In the genomic region with DNA sequence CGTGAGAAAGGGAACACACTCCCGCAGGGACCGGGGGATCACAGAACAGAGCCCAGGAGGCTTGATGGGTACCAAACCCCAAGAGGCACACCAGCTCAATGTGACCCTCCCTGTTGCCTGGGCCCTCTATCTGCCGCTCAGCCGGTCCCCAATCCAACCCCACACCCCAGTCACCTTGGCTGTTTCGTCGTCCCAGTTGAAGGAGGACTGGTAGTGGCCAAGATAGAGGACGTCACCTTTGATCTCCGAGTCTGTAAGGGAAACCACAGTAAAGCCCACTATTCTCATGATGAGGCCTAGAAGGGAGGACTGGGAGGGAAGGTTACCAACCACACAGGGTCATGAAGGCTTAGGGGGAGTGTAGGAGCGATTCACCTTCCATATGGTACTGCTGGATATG, we compare ENCODE assay signal across 27 mouse cellular contexts. TPM values are rescaled to one million over a fixed set of nuclear protein-coding genes. Genes with fewer than 3 reads are reported as not detected.
DNase-seq lines count a peak whose midpoint lies in the region; ATAC-seq and TF ChIP-seq lines count a peak whose summit lies in the region.
"Had no signal": no experiment of that assay in that cellular context is flagged by ENCODE, and none has a peak within 500 bp of the region (broad histone marks: within the 10 kb centered on the region; RNA-seq: fewer than 3 reads in every experiment).

No protein-coding gene starts in this region.

- no peak for TF ChIP-seq CTCF in heart, adult 2 months (IDR thresholded peaks at IDR 0.05)
- no peak for TF ChIP-seq CTCF in kidney, adult 2 months (conservative IDR thresholded peaks at IDR 0.05; ENCODE audit: insufficient read depth, insufficient read length, low read depth, low read length)

- intact Hi-C loops in heart, adult 2 months (cut with DNase I): no loop called here

- no peak overlapping the region for H3K9ac ChIP-seq in heart, adult 2 months (ENCODE audit: low read depth, low read length)
- H3K9ac ChIP-seq in kidney, embryonic 15.5 days: no peak overlapping the region
- H3K9ac ChIP-seq: embryonic facial prominence, embryonic 12.5 days; embryonic facial prominence, embryonic 15.5 days; forebrain, embryonic 12.5 days; heart, embryonic 12.5 days; heart, embryonic 15.5 days had no signal

- no peak overlapping the region for H3ac ChIP-seq in myocyte (ENCODE audit: control insufficient read depth, insufficient read length)

- no peak overlapping the region for H3K4me3 ChIP-seq in heart, adult 2 months
- no peak overlapping the region for H3K4me3 ChIP-seq in kidney, embryonic 15.5 days (replicated peaks)
- no peak overlapping the region for H3K4me3 ChIP-seq in kidney, adult 2 months (ENCODE audit: insufficient read depth, low read depth, low read length)
- H3K4me3 ChIP-seq in myocyte: peak overlapping the region; percentile 79
- H3K4me3 ChIP-seq: heart, embryonic 15.5 days had no signal

- TF ChIP-seq POLR2A in heart, adult 2 months (IDR thresholded peaks at IDR 0.05; ENCODE audit: insufficient read depth, low read depth, low read length): no peak
- no peak for TF ChIP-seq POLR2A in kidney, adult 2 months (IDR thresholded peaks at IDR 0.05; ENCODE audit: low read depth, low read length)
- TF ChIP-seq POLR2A in myocyte (IDR thresholded peaks at IDR 0.05; ENCODE audit: insufficient read length, low read depth): no peak

- peak overlapping the region; percentile 97; the same call in 1 of the 2 replicates for H3K4me2 ChIP-seq in kidney, embryonic 15.5 days
- no peak overlapping the region for H3K4me2 ChIP-seq in myocyte (ENCODE audit: low read depth)
- H3K4me2 ChIP-seq: embryonic facial prominence, embryonic 15.5 days had no signal

- no peak for ATAC-seq in kidney, embryonic 15.5 days (replicated peaks; ENCODE audit: low FRiP score)
- ATAC-seq: forebrain, embryonic 16.5 days; hindbrain, embryonic 16.5 days; inflammation-experienced regulatory T-cells, adult 6 months; intestine, embryonic 16.5 days had no signal

- H3K79me2 ChIP-seq in heart, adult 2 months (replicated peaks; ENCODE audit: control insufficient read depth, insufficient read depth, low read length): no peaks in the 10 kb centered on the region
- H3K79me2 ChIP-seq in myocyte (ENCODE audit: control insufficient read depth, insufficient read depth): no peaks in the 10 kb centered on the region

- peaks cover 2% of the 10 kb centered on the region; the same call in 1 of the 2 replicates for H3K4me1 ChIP-seq in heart, adult 2 months (ENCODE audit: control insufficient read depth, insufficient read depth, low read length)
- H3K4me1 ChIP-seq in kidney, embryonic 15.5 days: peaks cover 23% of the 10 kb centered on the region
- 0 out of 2 replicates have a peak, but pooled peaks cover 3% of the 10 kb centered on the region for H3K4me1 ChIP-seq in kidney, adult 2 months (ENCODE audit: control insufficient read depth, insufficient read depth, low read length)

- 92% methylated on average over 10 of the region's 10 CpGs for WGBS in heart, adult 2 months
- 78% methylated on average over 10 of the region's 10 CpGs for WGBS in kidney, embryonic 15.5 days
- 86% methylated on average over 10 of the region's 10 CpGs for WGBS in kidney, adult 2 months

- DNase-seq in cerebellum, adult 11-12 months: peak; percentile 28
- DNase-seq in cerebellum, adult 18-20 months: no peak
- DNase-seq in heart, adult 11 months: peak; percentile 90
- no peak for DNase-seq in heart, adult 2 months
- DNase-seq in kidney, adult 2 months: no peak
- DNase-seq in urinary bladder, postnatal 25 days (ENCODE audit: low spot score): no peak
- DNase-seq: adrenal gland, postnatal 10 days; adrenal gland, postnatal 36 days; cerebellum, adult 11 months; cerebellum, adult 9-10 months; cerebellum, postnatal 25 days; gastrocnemius, postnatal 10 days; gastrocnemius, postnatal 36 days; heart, postnatal 10 days; heart, postnatal 36 days had no signal

- H3K27ac ChIP-seq in heart, adult 2 months: no peak overlapping the region
- H3K27ac ChIP-seq in kidney, embryonic 15.5 days: no peak overlapping the region
- H3K27ac ChIP-seq in kidney, adult 2 months (ENCODE audit: insufficient read depth, low read depth, low read length): no peak overlapping the region
- H3K27ac ChIP-seq: embryonic facial prominence, embryonic 12.5 days; embryonic facial prominence, embryonic 15.5 days; forebrain, embryonic 12.5 days; heart, embryonic 15.5 days had no signal

- no peaks in the 10 kb centered on the region for H3K27me3 ChIP-seq in heart, adult 2 months (ENCODE audit: control insufficient read depth, insufficient read depth, low read length)
- H3K27me3 ChIP-seq in kidney, embryonic 15.5 days: no peaks in the 10 kb centered on the region
- H3K27me3 ChIP-seq in kidney, adult 2 months (replicated peaks; ENCODE audit: control insufficient read depth, insufficient read depth, low read length): no peaks in the 10 kb centered on the region
- H3K27me3 ChIP-seq in myocyte (ENCODE audit: control insufficient read depth, insufficient read depth, insufficient read length): no peaks in the 10 kb centered on the region
- H3K27me3 ChIP-seq: embryonic facial prominence, embryonic 12.5 days; embryonic facial prominence, embryonic 15.5 days; forebrain, embryonic 12.5 days; heart, embryonic 12.5 days; heart, embryonic 15.5 days had no signal

- TF ChIP-seq EP300 in heart, adult 2 months (IDR thresholded peaks at IDR 0.05; ENCODE audit: insufficient read depth, low read depth, low read length): no peak

- no peaks in the 10 kb centered on the region for H3K9me3 ChIP-seq in kidney, embryonic 15.5 days (replicated peaks)
- H3K9me3 ChIP-seq: embryonic facial prominence, embryonic 12.5 days; embryonic facial prominence, embryonic 15.5 days; forebrain, embryonic 12.5 days; heart, embryonic 12.5 days; heart, embryonic 15.5 days; hindbrain, embryonic 10.5 days had no signal

- no peaks in the 10 kb centered on the region for H3K36me3 ChIP-seq in heart, adult 2 months (ENCODE audit: control insufficient read depth, insufficient read depth, low read length)
- peaks cover 48% of the 10 kb centered on the region for H3K36me3 ChIP-seq in kidney, embryonic 15.5 days
- H3K36me3 ChIP-seq in kidney, adult 2 months (ENCODE audit: control insufficient read depth, insufficient read depth, low read length): peaks cover 2% of the 10 kb centered on the region
- peaks cover 12% of the 10 kb centered on the region for H3K36me3 ChIP-seq in myocyte (ENCODE audit: control insufficient read depth, insufficient read depth)

TF ChIP-seq in myocyte, 11 proteins besides CTCF, POLR2A, EP300 and RAD21:
- TF ChIP-seq TCF3 (IDR thresholded peaks at IDR 0.05; ENCODE audit: insufficient read length, low read depth): no peak
- no peak for TF ChIP-seq MAX (IDR thresholded peaks at IDR 0.05; ENCODE audit: low read depth)
- no peak for TF ChIP-seq USF1 (IDR thresholded peaks at IDR 0.05; ENCODE audit: low read depth)
- no peak for TF ChIP-seq MYOG (IDR thresholded peaks at IDR 0.05; ENCODE audit: control insufficient read depth in 1 of 3, insufficient read depth in 1 of 3, insufficient read length in 2 of 3, low read depth in 2 of 3)
- TF ChIP-seq E2F4 (IDR thresholded peaks at IDR 0.05; ENCODE audit: insufficient read depth): no peak
- no peak for TF ChIP-seq MYOD1 (IDR thresholded peaks at IDR 0.05; ENCODE audit: control insufficient read depth in 1 of 3, insufficient read length in 2 of 3, low read depth in 2 of 3)
- TF ChIP-seq REST (IDR thresholded peaks at IDR 0.05; ENCODE audit: insufficient read depth, insufficient read length): no peak
- TF ChIP-seq SRF (IDR thresholded peaks at IDR 0.05; ENCODE audit: control insufficient read depth, insufficient read length, low read depth): no peak
- no peak for TF ChIP-seq POLR2AphosphoS2 (IDR thresholded peaks at IDR 0.05; ENCODE audit: insufficient read length, low read depth)

RNA-seq across cellular contexts. Expression of a gene that starts 1.7 kb away (rescaled TPM):
- total RNA-seq in heart, adult 2 months (2021): 10 to 100 TPM; 24.4 to 25.1 TPM
- 25.6 and 26.4 TPM in 2 replicates for polyA plus RNA-seq in heart, adult 2 months (2012; rRNA removed)
- 88.1 and 94.0 TPM in 2 replicates for polyA plus RNA-seq in kidney, embryonic 15.5 days (2015; fragmentation: Nextera tagmentation; extraction: Ambion mirVana)
- polyA plus RNA-seq in kidney, adult 2 months (2012; rRNA removed): 108 and 114 TPM in 2 replicates
- polyA plus RNA-seq in myocyte (2012; fragmentation: generic; extraction: Trizol): 67.2 TPM

RNA-seq across cellular contexts. Expression of a gene that starts 44.1 kb away (rescaled TPM):
- 1 to 10 TPM; 5.0 to 5.5 TPM for total RNA-seq in heart, adult 2 months (2021)
- polyA plus RNA-seq in heart, adult 2 months (2012; rRNA removed): 2.9 and 4.8 TPM in 2 replicates
- 0.04 and 0.42 TPM in 2 replicates for polyA plus RNA-seq in kidney, embryonic 15.5 days (2015; fragmentation: Nextera tagmentation; extraction: Ambion mirVana)
- 1.3 and 2.2 TPM in 2 replicates for polyA plus RNA-seq in kidney, adult 2 months (2012; rRNA removed)
- polyA plus RNA-seq in myocyte (2012; fragmentation: generic; extraction: Trizol): 1.2 TPM
- polyA plus RNA-seq: heart, embryonic 15.5 days had no signal

RNA-seq across cellular contexts. Expression of a gene that starts 45.8 kb away (rescaled TPM):
- total RNA-seq in heart, adult 2 months (2021): 1 to 10 TPM; 1.8 to 2.0 TPM
- 4.0 and 9.5 TPM in 2 replicates for polyA plus RNA-seq in heart, adult 2 months (2012; rRNA removed)
- polyA plus RNA-seq in kidney, embryonic 15.5 days (2015; fragmentation: Nextera tagmentation; extraction: Ambion mirVana): 7.5 and 7.7 TPM in 2 replicates
- 15.4 and 27.5 TPM in 2 replicates for polyA plus RNA-seq in kidney, adult 2 months (2012; rRNA removed)
- polyA plus RNA-seq in myocyte (2012; fragmentation: generic; extraction: Trizol): 12.4 TPM

RNA-seq across cellular contexts. Expression of a gene that starts 49.2 kb away (rescaled TPM):
- total RNA-seq in heart, adult 2 months (2021): 10 to 100 TPM; 39.3 to 51.0 TPM
- 67.6 and 130 TPM in 2 replicates for polyA plus RNA-seq in heart, adult 2 months (2012; rRNA removed)
- polyA plus RNA-seq in kidney, embryonic 15.5 days (2015; fragmentation: Nextera tagmentation; extraction: Ambion mirVana): 185 and 189 TPM in 2 replicates
- 102 and 117 TPM in 2 replicates for polyA plus RNA-seq in kidney, adult 2 months (2012; rRNA removed)
- 139 TPM for polyA plus RNA-seq in myocyte (2012; fragmentation: generic; extraction: Trizol)

RNA-seq across cellular contexts. Expression of a gene that starts 55.9 kb away (rescaled TPM):
- 10 to 100 TPM; 77.8 to 83.0 TPM for total RNA-seq in heart, adult 2 months (2021)
- 110 and 139 TPM in 2 replicates for polyA plus RNA-seq in heart, adult 2 months (2012; rRNA removed)
- polyA plus RNA-seq in kidney, embryonic 15.5 days (2015; fragmentation: Nextera tagmentation; extraction: Ambion mirVana): 1,852 and 1,884 TPM in 2 replicates
- polyA plus RNA-seq in kidney, adult 2 months (2012; rRNA removed): 195 and 216 TPM in 2 replicates
- 276 TPM for polyA plus RNA-seq in myocyte (2012; fragmentation: generic; extraction: Trizol)

Comparison
In these comparisons a context has a peak if more than half of its experiments do, and no peak if none do; other contexts are left out.
1. DNase-seq: peak in cerebellum, adult 11-12 months (single experiment) and heart, adult 11 months (single experiment); none in cerebellum, adult 18-20 months (0 of 2), heart, adult 2 months (0 of 2), kidney, adult 2 months (single experiment) and urinary bladder, postnatal 25 days (single experiment).